Mouse (Mus musculus) liver, embryonic 13.5 days (tissue): ENCODE measurements at regions not wholly inside any gene's neighbourhood (a gene's known extent, or its start where the extent isn't known, plus 50 kb on each side); places are given as distances from the start of the nearest gene placed in this dataset.

Experiments
- ATAC-seq: fragments of 200-750 bp; cut with Nextera tagmentation; 2 replicates; pipeline ENCODE4 v1.8.0; 2017; ENCODE audit warnings: low read depth, mild to moderate bottlenecking, moderate number of reproducible peaks, moderate library complexity
- DNase-seq: peaks from one replicate; pipeline ENCODE4 v3.0.0; 2022
- H3K27ac ChIP-seq: fragments of 300-500 bp; sonication (generic); 2 replicates; pipeline ENCODE4 v1.5.1; 2015; ENCODE audit warnings: moderate library complexity, mild to moderate bottlenecking, inconsistent platforms
- H3K27me3 ChIP-seq: fragments of 300-500 bp; sonication (generic); 2 replicates; pipeline ENCODE4 v1.6.1; 2015; ENCODE audit warnings: mild to moderate bottlenecking, inconsistent platforms
- H3K36me3 ChIP-seq: fragments of 300-500 bp; sonication (generic); 2 replicates; pipeline ENCODE4 v1.6.1; 2015; ENCODE audit warnings: mild to moderate bottlenecking, inconsistent platforms
- H3K4me1 ChIP-seq: fragments of 300-500 bp; sonication (generic); replicated peaks from 2 replicates; pipeline ENCODE4 v1.6.1; 2015; ENCODE audit warnings: inconsistent platforms
- H3K4me2 ChIP-seq: fragments of 300-500 bp; sonication (generic); 2 replicates; pipeline ENCODE4 v1.6.1; 2015; ENCODE audit warnings: inconsistent platforms, mild to moderate bottlenecking, moderate library complexity
- H3K4me3 ChIP-seq: fragments of 300-500 bp; sonication (generic); replicated peaks from 2 replicates; pipeline ENCODE4 v1.5.1; 2015; ENCODE audit warnings: mild to moderate bottlenecking, inconsistent platforms
- H3K9ac ChIP-seq: fragments of 300-500 bp; sonication (generic); 2 replicates; pipeline ENCODE4 v1.6.1; 2015; ENCODE audit warnings: mild to moderate bottlenecking, inconsistent platforms
- H3K9me3 ChIP-seq: fragments of 300-500 bp; sonication (generic); replicated peaks from 2 replicates; pipeline ENCODE4 v1.6.1; 2016; ENCODE audit warnings: inconsistent platforms
- WGBS: fragments of 180-500 bp; shearing (Covaris S2); methylation state at CpG from one replicate; pipeline ENCODE4 v1.1.7; 2015; ENCODE audit not compliant: insufficient replicate concordance; 5-methylcytosine and 5-hydroxymethylcytosine counted together

DNA sequence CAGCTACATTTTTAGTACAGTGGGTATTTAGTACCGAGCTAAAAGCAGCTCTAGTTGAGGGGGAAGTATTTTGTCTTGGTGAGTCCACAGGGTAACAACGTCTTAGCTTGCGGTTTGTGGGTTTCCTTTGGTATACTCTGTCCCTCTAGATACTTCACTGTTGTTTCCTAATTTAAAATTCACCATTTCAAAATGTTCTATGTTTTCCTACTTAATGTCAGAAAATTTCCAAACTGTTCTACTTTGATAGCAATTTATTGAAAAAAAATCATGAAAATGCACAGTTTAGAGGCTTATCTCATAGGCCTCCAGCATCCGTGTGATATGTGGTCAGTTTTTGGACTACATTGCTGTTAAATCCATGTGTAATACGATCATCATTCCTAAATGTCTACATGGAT is 238.0 kb upstream of the Cited2 start:
- Histone ChIP-seq H3K27ac (no peak overlapping the region), H3K4me2 (0 out of 2 replicates have a peak overlapping the region, but pooled peaks have one; percentile 19), H3K4me1 (peaks cover 4% of the 10 kb centered on the region; the same call in 1 of the 2 replicates), H3K36me3 (no peaks in the 10 kb centered on the region), H3K9me3 (no peaks in the 10 kb centered on the region), H3K9ac (no peak overlapping the region), H3K4me3 (no peak overlapping the region), H3K27me3 (no peaks in the 10 kb centered on the region)
- DNase-seq (no peak), ATAC-seq (no peak)
- 14% methylated on average over 5 of the region's 5 CpGs for WGBS

DNA sequence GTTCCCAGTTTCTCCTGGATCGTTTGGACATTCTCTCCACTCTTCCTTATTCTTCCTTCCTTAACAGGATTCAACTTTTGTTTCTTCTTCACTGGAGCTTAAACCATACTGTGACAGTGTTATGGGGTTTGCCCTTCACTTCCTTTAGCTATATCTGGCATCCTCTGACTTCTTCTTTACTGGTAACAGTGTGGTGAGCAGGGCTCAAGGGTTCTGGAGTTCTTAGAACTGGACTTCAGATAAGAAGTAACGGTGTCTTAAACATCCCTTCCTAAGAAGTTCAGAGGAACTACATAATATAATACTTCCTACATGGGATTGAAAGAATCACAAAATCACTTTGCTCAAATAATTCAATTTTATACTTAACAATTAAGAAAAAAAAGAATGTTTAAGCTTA is 237.5 kb upstream of the Cited2 start:
- Histone ChIP-seq H3K27ac (no peak overlapping the region), H3K4me2 (0 out of 2 replicates have a peak overlapping the region, but pooled peaks have one; percentile 19)

DNA sequence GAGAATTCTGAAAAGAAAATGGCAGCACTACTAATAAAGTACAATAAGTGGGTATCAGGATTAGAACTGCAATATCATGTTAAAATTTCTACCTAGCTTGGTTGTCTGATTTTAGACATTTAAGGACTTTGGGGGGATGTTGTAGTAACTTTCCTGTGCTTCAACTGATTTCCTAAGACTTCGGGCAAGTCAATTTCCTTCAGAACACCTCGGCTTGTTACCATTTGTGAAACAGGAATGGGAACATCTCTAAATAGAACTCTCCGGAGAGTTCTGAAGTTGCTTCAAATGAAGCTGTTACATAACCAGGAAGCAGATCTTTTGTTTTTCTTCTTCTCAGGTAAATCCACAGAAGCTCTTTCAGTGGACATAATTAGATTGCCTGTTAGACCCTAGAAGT is 237.0 kb upstream of the Cited2 start:
- Histone ChIP-seq H3K9me3 (no peaks in the 10 kb centered on the region), H3K27ac (no peak overlapping the region), H3K4me3 (no peak overlapping the region), H3K4me2 (no peak overlapping the region), H3K27me3 (no peaks in the 10 kb centered on the region), H3K9ac (no peak overlapping the region), H3K36me3 (no peaks in the 10 kb centered on the region), H3K4me1 (peaks cover 4% of the 10 kb centered on the region; the same call in 1 of the 2 replicates)
- DNase-seq: no peak
- ATAC-seq: no peak
- WGBS: 32% methylated on average over 3 of the region's 3 CpGs

More for the DNA sequence above, 237.5 kb upstream of the Cited2 start:
- Histone ChIP-seq H3K4me3 (no peak overlapping the region), H3K9me3 (no peaks in the 10 kb centered on the region), H3K9ac (no peak overlapping the region), H3K4me1 (peaks cover 4% of the 10 kb centered on the region; the same call in 1 of the 2 replicates), H3K27me3 (no peaks in the 10 kb centered on the region), H3K36me3 (no peaks in the 10 kb centered on the region)
- DNase-seq: no peak
- WGBS: 16% methylated on average over 2 of the region's 2 CpGs
- no peak for ATAC-seq

DNA sequence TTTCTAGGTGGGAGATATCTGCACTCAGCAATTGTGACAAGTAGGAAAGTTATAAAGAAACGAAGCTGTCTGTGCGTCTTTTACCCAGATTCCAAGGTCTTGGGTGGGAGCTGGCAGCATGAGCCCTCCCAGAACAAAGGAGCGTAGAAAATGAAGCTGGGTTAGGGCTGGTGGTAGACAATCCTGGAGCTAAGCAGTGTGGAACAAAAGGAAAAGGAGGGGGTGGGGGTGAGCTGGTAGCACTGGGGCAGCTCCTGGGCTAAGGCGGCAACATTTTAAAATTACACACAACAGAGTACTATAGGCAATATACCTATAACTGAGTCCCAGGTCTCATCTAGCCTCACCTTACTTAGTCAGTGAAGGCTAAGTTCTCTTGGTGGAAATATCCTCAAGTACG is 235.6 kb upstream of the Cited2 start:
- Histone ChIP-seq H3K36me3 (no peaks in the 10 kb centered on the region), H3K9me3 (no peaks in the 10 kb centered on the region), H3K4me3 (no peak overlapping the region), H3K4me2 (no peak overlapping the region), H3K27ac (no peak overlapping the region), H3K27me3 (no peaks in the 10 kb centered on the region), H3K9ac (no peak overlapping the region), H3K4me1 (peaks cover 4% of the 10 kb centered on the region; the same call in 1 of the 2 replicates)
- no peak for ATAC-seq
- no peak for DNase-seq
- WGBS: 79% methylated on average over 5 of the region's 5 CpGs

DNA sequence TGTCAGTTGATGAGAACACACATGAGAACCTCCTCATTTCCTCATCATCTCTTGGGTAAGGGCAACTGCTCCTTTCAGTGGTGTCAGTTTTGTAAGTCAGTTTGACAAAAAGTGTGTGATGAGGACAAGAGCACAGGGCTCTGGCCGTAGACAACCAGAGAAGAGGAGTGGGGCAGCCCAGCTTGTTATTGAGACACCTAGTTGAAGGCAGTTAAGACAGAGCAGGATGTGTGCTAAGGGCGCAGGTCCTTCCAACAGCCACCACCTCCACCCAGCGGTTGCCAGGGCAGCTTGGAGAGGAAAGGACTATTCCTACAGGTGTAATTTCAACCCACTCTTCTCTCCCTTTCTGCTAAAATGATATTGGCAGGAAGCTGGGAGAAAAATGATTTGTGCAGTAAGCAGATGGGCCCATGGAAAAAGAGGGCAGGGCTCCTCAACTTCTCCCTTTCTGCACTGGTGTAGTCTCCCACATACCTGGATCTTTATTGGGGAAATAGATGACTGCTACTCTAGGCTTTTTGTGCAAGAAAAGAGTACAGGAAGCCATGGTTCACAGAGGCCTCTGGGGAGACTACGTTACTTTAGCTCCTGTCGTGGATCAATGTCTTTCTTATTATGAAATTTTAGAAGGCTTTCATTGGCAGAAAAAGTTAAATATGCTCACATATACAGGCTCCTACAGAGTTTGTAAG is 231.3 kb upstream of the Cited2 start:
- H3K4me3 ChIP-seq: no peak overlapping the region
- H3K27me3 ChIP-seq: no peaks in the 10 kb centered on the region
- H3K4me1 ChIP-seq: peaks cover 10% of the 10 kb centered on the region
- no peak overlapping the region for H3K4me2 ChIP-seq
- no peak overlapping the region for H3K27ac ChIP-seq
- ATAC-seq (peak; percentile 18; the same call in 1 of the 2 replicates), DNase-seq (no peak)
- no peaks in the 10 kb centered on the region for H3K36me3 ChIP-seq
- 71% methylated on average over 5 of the region's 5 CpGs for WGBS
- H3K9me3 ChIP-seq: no peaks in the 10 kb centered on the region
- no peak overlapping the region for H3K9ac ChIP-seq

DNA sequence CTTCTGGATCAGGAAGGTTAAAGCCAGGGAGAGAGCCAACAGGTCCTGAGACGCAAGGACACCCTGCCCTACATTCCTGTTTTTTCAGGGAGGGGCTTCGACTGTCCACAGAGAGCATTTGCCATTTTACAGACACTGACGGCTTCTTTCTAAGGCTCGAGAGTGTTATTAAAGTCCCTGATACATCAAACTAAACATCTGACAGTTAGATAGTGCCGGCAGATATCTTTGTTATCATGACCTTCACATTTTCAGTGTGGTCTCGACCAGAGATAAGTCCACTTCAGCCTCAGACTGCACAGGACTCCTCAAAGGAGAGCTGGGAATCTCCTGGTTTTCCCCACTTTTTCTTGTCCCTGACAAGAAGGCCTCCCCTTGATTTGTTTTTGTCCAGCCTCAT is 229.9 kb upstream of the Cited2 start:
- H3K9me3 ChIP-seq: no peaks in the 10 kb centered on the region
- no peak overlapping the region for H3K27ac ChIP-seq
- DNase-seq (no peak), ATAC-seq (no peak)
- no peak overlapping the region for H3K4me2 ChIP-seq
- no peaks in the 10 kb centered on the region for H3K27me3 ChIP-seq
- no peak overlapping the region for H3K4me3 ChIP-seq
- WGBS: 38% methylated on average over 6 of the region's 6 CpGs
- H3K9ac ChIP-seq: no peak overlapping the region
- no peaks in the 10 kb centered on the region for H3K36me3 ChIP-seq
- peaks cover 10% of the 10 kb centered on the region for H3K4me1 ChIP-seq

DNA sequence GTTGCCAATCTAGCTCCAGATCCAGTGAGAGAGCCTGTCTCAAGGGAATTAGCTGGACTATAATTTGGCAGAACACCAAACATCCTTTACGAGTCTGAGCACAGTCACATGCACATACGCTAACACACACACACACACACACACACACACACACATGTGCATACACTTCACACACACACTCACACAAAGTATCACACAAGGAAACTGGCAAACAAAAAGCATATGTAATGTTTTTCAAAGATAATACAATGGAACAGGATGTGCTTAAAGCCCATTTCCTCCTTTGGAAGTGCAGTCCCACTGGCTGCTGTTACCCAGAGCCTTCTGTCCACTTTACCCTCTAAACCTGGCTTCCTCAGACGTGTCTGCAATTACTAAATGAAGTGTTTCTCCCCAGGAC is 226.2 kb upstream of the Cited2 start:
- Histone ChIP-seq H3K36me3 (no peaks in the 10 kb centered on the region), H3K4me1 (peaks cover 10% of the 10 kb centered on the region), H3K4me2 (no peak overlapping the region), H3K4me3 (no peak overlapping the region), H3K9me3 (peaks cover 4% of the 10 kb centered on the region; the same call in 1 of the 2 replicates), H3K27ac (no peak overlapping the region), H3K9ac (no peak overlapping the region), H3K27me3 (no peaks in the 10 kb centered on the region)
- DNase-seq: no peak
- 58% methylated on average over 3 of the region's 3 CpGs for whole genome bisulfite sequencing
- ATAC-seq: no peak

DNA sequence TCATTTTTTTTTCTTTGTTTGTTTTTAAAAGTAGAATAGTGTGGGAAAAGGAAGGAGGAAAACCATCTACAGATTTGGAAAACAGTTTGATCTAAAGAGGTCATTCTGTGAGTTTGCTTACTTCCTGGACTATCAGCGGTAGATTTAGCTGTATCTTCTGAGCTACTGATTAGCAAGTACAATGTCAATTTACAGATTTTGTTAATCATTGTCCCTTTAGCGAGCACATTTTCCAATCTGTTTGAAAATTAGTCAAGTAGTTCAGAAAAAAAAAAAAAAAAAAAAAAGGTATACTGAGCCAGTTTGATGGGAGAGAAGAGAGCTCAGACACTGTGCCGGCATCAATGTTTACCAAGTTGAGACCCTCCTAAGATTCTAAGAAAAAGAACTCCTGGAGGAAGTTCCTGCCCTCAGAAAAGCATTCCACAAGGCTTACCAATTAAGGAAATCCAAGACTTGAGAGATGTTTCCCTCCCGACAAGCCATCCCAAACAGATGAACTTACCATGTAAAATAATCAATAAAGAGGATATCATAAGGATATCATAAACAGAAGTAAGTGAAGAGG is 212.3 kb upstream of the Cited2 start:
- H3K4me3 ChIP-seq: no peak overlapping the region
- H3K9ac ChIP-seq: no peak overlapping the region
- WGBS: 60% methylated on average over 4 of the region's 4 CpGs
- no peaks in the 10 kb centered on the region for H3K27me3 ChIP-seq
- no peaks in the 10 kb centered on the region for H3K9me3 ChIP-seq
- no peak for DNase-seq
- no peak overlapping the region for H3K27ac ChIP-seq
- ATAC-seq: no peak
- H3K36me3 ChIP-seq: no peaks in the 10 kb centered on the region
- no peaks in the 10 kb centered on the region for H3K4me1 ChIP-seq
- H3K4me2 ChIP-seq: no peak overlapping the region

DNA sequence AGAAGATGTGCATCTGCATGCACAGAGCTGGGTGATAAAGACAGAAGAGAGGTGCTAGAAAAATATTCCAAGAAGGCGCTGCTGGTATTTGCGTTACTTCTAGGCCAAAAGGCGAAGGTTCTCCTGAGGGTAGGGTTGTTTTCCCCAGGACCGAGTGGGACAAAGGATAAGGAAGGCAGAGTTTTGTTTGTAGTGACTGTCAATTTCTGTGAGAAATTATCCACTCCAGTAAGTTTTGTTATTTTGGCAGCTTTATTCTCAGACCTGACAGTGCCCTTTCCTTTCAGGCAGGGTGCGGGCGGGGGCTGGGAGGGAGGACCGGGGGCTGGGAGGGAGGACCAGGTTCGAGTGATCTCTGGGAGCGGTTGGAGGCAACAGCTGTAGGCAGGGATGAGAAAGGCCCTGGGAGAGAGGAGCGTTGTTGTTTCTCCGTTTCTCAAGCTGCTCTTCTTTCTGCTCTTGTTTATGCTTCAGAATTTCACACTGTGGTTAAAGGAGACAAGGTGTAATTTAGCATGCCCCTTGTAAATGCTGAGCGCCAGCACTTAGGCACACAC is 211.2 kb upstream of the Cited2 start:
- ATAC-seq: no peak
- no peak overlapping the region for H3K4me3 ChIP-seq
- no peak overlapping the region for H3K27ac ChIP-seq
- WGBS: 68% methylated on average over 12 of the region's 12 CpGs
- H3K27me3 ChIP-seq: no peaks in the 10 kb centered on the region
- H3K9me3 ChIP-seq: no peaks in the 10 kb centered on the region
- no peaks in the 10 kb centered on the region for H3K4me1 ChIP-seq
- no peak for DNase-seq
- H3K4me2 ChIP-seq: no peak overlapping the region
- H3K36me3 ChIP-seq: no peaks in the 10 kb centered on the region
- no peak overlapping the region for H3K9ac ChIP-seq

DNA sequence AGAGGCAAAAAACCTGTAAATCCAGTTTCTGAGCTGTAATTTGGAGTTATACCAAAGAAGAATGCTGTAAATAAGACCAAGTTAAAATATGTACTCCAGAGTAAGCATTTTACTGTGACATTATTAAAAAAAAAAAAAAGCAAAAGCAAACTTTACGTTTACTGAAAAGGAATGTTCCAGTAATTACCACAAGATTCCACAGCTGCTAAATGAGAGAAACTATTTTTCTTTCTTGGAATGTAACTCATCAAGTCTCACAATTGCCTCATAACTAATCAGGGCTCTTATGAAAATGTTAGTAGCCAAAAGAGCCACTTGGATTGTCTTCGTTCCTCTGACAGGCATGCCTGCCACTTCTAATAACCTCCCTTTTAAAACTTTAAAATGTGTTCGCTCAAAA is 210.5 kb upstream of the Cited2 start:
- no peaks in the 10 kb centered on the region for H3K27me3 ChIP-seq
- H3K27ac ChIP-seq: no peak overlapping the region
- H3K4me3 ChIP-seq: no peak overlapping the region
- no peak overlapping the region for H3K9ac ChIP-seq
- H3K4me2 ChIP-seq: no peak overlapping the region
- WGBS: 74% methylated on average over 3 of the region's 3 CpGs
- no peaks in the 10 kb centered on the region for H3K36me3 ChIP-seq
- H3K4me1 ChIP-seq: no peaks in the 10 kb centered on the region
- ATAC-seq (no peak), DNase-seq (no peak)
- H3K9me3 ChIP-seq: no peaks in the 10 kb centered on the region

DNA sequence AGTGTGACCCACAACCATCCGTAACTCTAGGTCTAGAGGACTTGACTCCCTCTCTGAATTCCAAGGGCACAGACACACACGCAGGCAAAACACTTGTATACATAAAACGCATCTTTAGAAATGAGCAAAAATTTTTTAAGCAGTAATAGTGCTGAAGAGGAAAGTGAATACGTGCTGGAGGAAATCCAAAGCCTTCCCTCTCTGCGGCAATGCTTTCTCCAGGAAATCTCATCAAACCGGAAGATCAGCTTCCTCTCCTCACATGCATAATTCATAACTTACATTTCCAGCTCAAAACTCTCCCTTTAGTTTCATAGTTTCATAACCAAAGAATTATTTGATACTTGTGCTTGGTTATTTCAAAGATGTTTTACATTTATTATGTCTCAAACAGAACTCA is 209.3 kb upstream of the Cited2 start:
- Histone ChIP-seq H3K4me3 (no peak overlapping the region), H3K4me1 (no peaks in the 10 kb centered on the region), H3K27ac (no peak overlapping the region), H3K36me3 (no peaks in the 10 kb centered on the region), H3K4me2 (no peak overlapping the region), H3K9me3 (no peaks in the 10 kb centered on the region), H3K27me3 (no peaks in the 10 kb centered on the region), H3K9ac (no peak overlapping the region)
- 74% methylated on average over 6 of the region's 6 CpGs for WGBS
- ATAC-seq: no peak
- DNase-seq: no peak

DNA sequence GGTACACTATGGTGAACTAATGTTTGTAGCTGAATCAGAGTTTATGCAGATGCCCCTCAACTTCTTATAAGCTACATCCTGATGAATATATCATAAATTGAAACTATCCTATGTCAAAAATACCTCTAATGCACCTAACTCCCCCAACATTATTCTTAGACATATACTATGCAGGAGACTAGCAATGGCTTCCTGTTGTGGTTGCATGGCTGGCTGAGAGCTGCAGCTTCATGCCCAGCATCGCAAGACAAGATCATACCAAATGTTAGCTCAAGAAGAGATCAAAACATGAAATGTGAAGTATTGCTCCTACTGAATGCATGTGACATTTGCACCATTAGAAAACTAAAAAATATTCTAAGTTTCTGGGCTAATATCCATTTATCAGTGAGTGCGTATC is 206.9 kb upstream of the Cited2 start:
- DNase-seq (no peak), ATAC-seq (no peak)
- Histone ChIP-seq H3K36me3 (no peaks in the 10 kb centered on the region), H3K9ac (no peak overlapping the region), H3K9me3 (no peaks in the 10 kb centered on the region), H3K27ac (no peak overlapping the region), H3K27me3 (no peaks in the 10 kb centered on the region), H3K4me2 (no peak overlapping the region), H3K4me1 (no peaks in the 10 kb centered on the region), H3K4me3 (no peak overlapping the region)
- WGBS: 78% methylated on average over 2 of the region's 2 CpGs
